Mouse (Mus musculus) adrenal gland, adult 18-20 months (tissue): ENCODE data around the gene Tenm2. TPM values are rescaled to one million over a fixed set of nuclear protein-coding genes. Genes with fewer than 3 reads are reported as not detected.

ENCODE experiments used
- DNase-seq, 2 experiments: peaks; one replicate each; pipeline ENCODE4 v3.0.0; 2021 to 2022; ENCODE audit warnings: low spot score in 2 of 2
- total RNA-seq, 2 experiments: library from RNA; stranded (reverse); gene quantifications; 1 replicate in 1 of 2; 2 replicates in 1 of 2; pipeline ENCODE4 v1.2.3; 2021

The Tenm2 gene
- total RNA-seq, 2 experiments from 2014 or later, result 0.36 to 1.1 TPM

GRCm38 (mm10) chr11:36919301-36919700 is 316.5 kb downstream of the Tenm2 start:
- DNase-seq, result no peak

GRCm38 (mm10) chr11:36911406-36911805 is 324.4 kb downstream of the Tenm2 start:
- DNase-seq, result peak; percentile 22 to 29

GRCm38 (mm10) chr11:36909036-36909435 is 326.7 kb downstream of the Tenm2 start:
- DNase-seq, result no peak

- no peak for DNase-seq
These were observed 333.5 kb downstream of the Tenm2 start for GRCm38 (mm10) chr11:36902302-36902701.

GRCm38 (mm10) chr11:36893061-36893460 is 342.7 kb downstream of the Tenm2 start:
- DNase-seq, result no peak

GRCm38 (mm10) chr11:36891106-36891505 is 344.7 kb downstream of the Tenm2 start:
- no peak for DNase-seq

GRCm38 (mm10) chr11:36887490-36887889 is 348.3 kb downstream of the Tenm2 start:
- no peak for DNase-seq

- DNase-seq, result no peak
These were observed 349.6 kb downstream of the Tenm2 start for GRCm38 (mm10) chr11:36886147-36886546.

- no peak for DNase-seq
These were observed 362.8 kb downstream of the Tenm2 start for GRCm38 (mm10) chr11:36872961-36873360.

- DNase-seq, result no peak
These were observed 365.2 kb downstream of the Tenm2 start for GRCm38 (mm10) chr11:36870548-36870947.

- DNase-seq, result no peak
These were observed 384.1 kb downstream of the Tenm2 start for GRCm38 (mm10) chr11:36851690-36852089.

GRCm38 (mm10) chr11:36847451-36847850 is 388.3 kb downstream of the Tenm2 start:
- DNase-seq, result no peak

- DNase-seq, result no peak
These were observed 402.9 kb downstream of the Tenm2 start for GRCm38 (mm10) chr11:36832855-36833254.

GRCm38 (mm10) chr11:36831511-36831910 is 404.3 kb downstream of the Tenm2 start:
- DNase-seq, result no peak

- no peak for DNase-seq
These were observed 411.1 kb downstream of the Tenm2 start for GRCm38 (mm10) chr11:36824666-36825065.

GRCm38 (mm10) chr11:36804615-36805014 is 431.1 kb downstream of the Tenm2 start:
- no peak for DNase-seq

- no peak for DNase-seq
These were observed 433.5 kb downstream of the Tenm2 start for GRCm38 (mm10) chr11:36802208-36802631.

- no peak for DNase-seq
These were observed 434.1 kb downstream of the Tenm2 start for GRCm38 (mm10) chr11:36801683-36802082.

GRCm38 (mm10) chr11:36799409-36799808 is 436.4 kb downstream of the Tenm2 start:
- no peak for DNase-seq

GRCm38 (mm10) chr11:36758009-36758408 is 477.8 kb downstream of the Tenm2 start:
- no peak for DNase-seq

GRCm38 (mm10) chr11:36746286-36746685 is 489.5 kb downstream of the Tenm2 start:
- no peak for DNase-seq

- no peak for DNase-seq
These were observed 508.0 kb downstream of the Tenm2 start for GRCm38 (mm10) chr11:36727800-36728199.

GRCm38 (mm10) chr11:36702881-36703280 is 532.9 kb downstream of the Tenm2 start:
- no peak for DNase-seq

GRCm38 (mm10) chr11:36700951-36701350 is 534.8 kb downstream of the Tenm2 start:
- no peak for DNase-seq
